Mouse (Mus musculus): Measurements from ENCODE around the gene Epb41l1. TPM values are rescaled to one million over a fixed set of nuclear protein-coding genes. Genes with fewer than 3 reads are reported as not detected.

Gene Epb41l1
- total and polyA plus RNA-seq, 3 experiments, result 0.09 to 8.4 (median 0.44) TPM

- ATAC-seq (ENCODE audit: extremely low read depth, insufficient number of reproducible peaks, low FRiP score, poor library complexity, severe bottlenecking) (no peak), DNase-seq (ENCODE audit: low spot score) (no peak)
- TF ChIP-seq CTCF (IDR thresholded peaks at IDR 0.05; ENCODE audit: low read depth, low read length), result no peak
- TF ChIP-seq TAL1 (conservative IDR thresholded peaks at IDR 0.05; ENCODE audit: low read depth, low read length), result no peak
- TF ChIP-seq GATA1 (IDR thresholded peaks at IDR 0.05; ENCODE audit: borderline replicate concordance, low read length), result no peak
- no peak for TF ChIP-seq POLR2AphosphoS5 (IDR thresholded peaks at IDR 0.05; ENCODE audit: insufficient replicate concordance, low read depth, low read length)
- TF ChIP-seq GATA2 (IDR thresholded peaks at IDR 0.05; ENCODE audit: borderline replicate concordance, low read depth, low read length), result no peak
- H3K9me3 ChIP-seq (replicated peaks), result no peaks in the 10 kb centered on the region
- H3K4me1 ChIP-seq (ENCODE audit: insufficient read depth, low read depth, low read length), result peaks cover 4% of the 10 kb centered on the region; the same call in 1 of the 2 replicates
- H3K36me3 ChIP-seq (replicated peaks), result no peaks in the 10 kb centered on the region
- H3K27me3 ChIP-seq (ENCODE audit: insufficient read depth, low read length), result peaks cover 31% of the 10 kb centered on the region
- H3K4me3 ChIP-seq (ENCODE audit: low read depth, low read length), result no peak overlapping the region
Observed at GRCm38 (mm10) chr2:156490176-156490575, 69.5 kb downstream of the Epb41l1 start.

- ATAC-seq (ENCODE audit: extremely low read depth, insufficient number of reproducible peaks, low FRiP score, poor library complexity, severe bottlenecking) (no peak), DNase-seq (ENCODE audit: low spot score) (no peak)
- Histone ChIP-seq H3K9me3 (replicated peaks) (no peaks in the 10 kb centered on the region), H3K4me1 (ENCODE audit: insufficient read depth, low read depth, low read length) (peaks cover 4% of the 10 kb centered on the region; the same call in 1 of the 2 replicates), H3K4me3 (ENCODE audit: low read depth, low read length) (no peak overlapping the region), H3K36me3 (replicated peaks) (no peaks in the 10 kb centered on the region), H3K27me3 (ENCODE audit: insufficient read depth, low read length) (peaks cover 35% of the 10 kb centered on the region)
- no peak for TF ChIP-seq GATA2 (IDR thresholded peaks at IDR 0.05; ENCODE audit: borderline replicate concordance, low read depth, low read length)
- TF ChIP-seq POLR2AphosphoS5 (IDR thresholded peaks at IDR 0.05; ENCODE audit: insufficient replicate concordance, low read depth, low read length), result no peak
- no peak for TF ChIP-seq TAL1 (conservative IDR thresholded peaks at IDR 0.05; ENCODE audit: low read depth, low read length)
- TF ChIP-seq GATA1 (IDR thresholded peaks at IDR 0.05; ENCODE audit: borderline replicate concordance, low read length), result no peak
- no peak for TF ChIP-seq CTCF (IDR thresholded peaks at IDR 0.05; ENCODE audit: low read depth, low read length)
Observed at GRCm38 (mm10) chr2:156491796-156492195, 71.1 kb downstream of the Epb41l1 start.

- no peak for ATAC-seq (ENCODE audit: extremely low read depth, insufficient number of reproducible peaks, low FRiP score, poor library complexity, severe bottlenecking)
- H3K36me3 ChIP-seq (replicated peaks), result no peaks in the 10 kb centered on the region
- no peak overlapping the region for H3K4me3 ChIP-seq (ENCODE audit: low read depth, low read length)
Observed at GRCm38 (mm10) chr2:156493766-156494165, 73.1 kb downstream of the Epb41l1 start.

GRCm38 (mm10) chr2:156494465-156494864, 73.8 kb downstream of the Epb41l1 start:
- peaks cover 34% of the 10 kb centered on the region for H3K27me3 ChIP-seq (ENCODE audit: insufficient read depth, low read length)
- DNase-seq (ENCODE audit: low spot score) (no peak), ATAC-seq (ENCODE audit: extremely low read depth, insufficient number of reproducible peaks, low FRiP score, poor library complexity, severe bottlenecking) (no peak)
- H3K36me3 ChIP-seq (replicated peaks), result no peaks in the 10 kb centered on the region
- no peak overlapping the region for H3K4me3 ChIP-seq (ENCODE audit: low read depth, low read length)
- TF ChIP-seq TAL1 (conservative IDR thresholded peaks at IDR 0.05; ENCODE audit: low read depth, low read length) (no peak), CTCF (IDR thresholded peaks at IDR 0.05; ENCODE audit: low read depth, low read length) (no peak), POLR2AphosphoS5 (IDR thresholded peaks at IDR 0.05; ENCODE audit: insufficient replicate concordance, low read depth, low read length) (no peak), GATA1 (IDR thresholded peaks at IDR 0.05; ENCODE audit: borderline replicate concordance, low read length) (no peak), GATA2 (IDR thresholded peaks at IDR 0.05; ENCODE audit: borderline replicate concordance, low read depth, low read length) (no peak)
- peaks cover 4% of the 10 kb centered on the region; the same call in 1 of the 2 replicates for H3K4me1 ChIP-seq (ENCODE audit: insufficient read depth, low read depth, low read length)
- H3K9me3 ChIP-seq (replicated peaks), result no peaks in the 10 kb centered on the region

More at GRCm38 (mm10) chr2:156493766-156494165, 73.1 kb downstream of the Epb41l1 start:
- H3K9me3 ChIP-seq (replicated peaks), result no peaks in the 10 kb centered on the region
- H3K27me3 ChIP-seq (ENCODE audit: insufficient read depth, low read length), result peaks cover 29% of the 10 kb centered on the region
- peaks cover 4% of the 10 kb centered on the region; the same call in 1 of the 2 replicates for H3K4me1 ChIP-seq (ENCODE audit: insufficient read depth, low read depth, low read length)
- no peak for DNase-seq (ENCODE audit: low spot score)
- TF ChIP-seq POLR2AphosphoS5 (IDR thresholded peaks at IDR 0.05; ENCODE audit: insufficient replicate concordance, low read depth, low read length) (no peak), TAL1 (conservative IDR thresholded peaks at IDR 0.05; ENCODE audit: low read depth, low read length) (no peak), GATA1 (IDR thresholded peaks at IDR 0.05; ENCODE audit: borderline replicate concordance, low read length) (no peak), CTCF (IDR thresholded peaks at IDR 0.05; ENCODE audit: low read depth, low read length) (no peak), GATA2 (IDR thresholded peaks at IDR 0.05; ENCODE audit: borderline replicate concordance, low read depth, low read length) (no peak)

- H3K27me3 ChIP-seq (ENCODE audit: insufficient read depth, low read length), result peaks cover 35% of the 10 kb centered on the region
- ATAC-seq (ENCODE audit: extremely low read depth, insufficient number of reproducible peaks, low FRiP score, poor library complexity, severe bottlenecking), result no peak
- H3K9me3 ChIP-seq (replicated peaks), result no peaks in the 10 kb centered on the region
- 0 out of 2 replicates have a peak overlapping the region, but pooled peaks have one; percentile 4 for H3K4me3 ChIP-seq (ENCODE audit: low read depth, low read length)
- H3K4me1 ChIP-seq (ENCODE audit: insufficient read depth, low read depth, low read length), result peaks cover 4% of the 10 kb centered on the region; the same call in 1 of the 2 replicates
- DNase-seq (ENCODE audit: low spot score), result no peak
- TF ChIP-seq POLR2AphosphoS5 (IDR thresholded peaks at IDR 0.05; ENCODE audit: insufficient replicate concordance, low read depth, low read length) (no peak), GATA1 (IDR thresholded peaks at IDR 0.05; ENCODE audit: borderline replicate concordance, low read length) (no peak), TAL1 (conservative IDR thresholded peaks at IDR 0.05; ENCODE audit: low read depth, low read length) (no peak), GATA2 (IDR thresholded peaks at IDR 0.05; ENCODE audit: borderline replicate concordance, low read depth, low read length) (no peak), CTCF (IDR thresholded peaks at IDR 0.05; ENCODE audit: low read depth, low read length) (no peak)
- H3K36me3 ChIP-seq (replicated peaks), result no peaks in the 10 kb centered on the region
Observed at GRCm38 (mm10) chr2:156494875-156495274, 74.2 kb downstream of the Epb41l1 start.

GRCm38 (mm10) chr2:156496816-156497566, 76.3 kb downstream of the Epb41l1 start:
- H3K4me1 ChIP-seq (ENCODE audit: insufficient read depth, low read depth, low read length), result peaks cover 4% of the 10 kb centered on the region; the same call in 1 of the 2 replicates
- TF ChIP-seq GATA2 (IDR thresholded peaks at IDR 0.05; ENCODE audit: borderline replicate concordance, low read depth, low read length) (no peak), CTCF (IDR thresholded peaks at IDR 0.05; ENCODE audit: low read depth, low read length) (no peak), TAL1 (conservative IDR thresholded peaks at IDR 0.05; ENCODE audit: low read depth, low read length) (no peak), POLR2AphosphoS5 (IDR thresholded peaks at IDR 0.05; ENCODE audit: insufficient replicate concordance, low read depth, low read length) (no peak), GATA1 (IDR thresholded peaks at IDR 0.05; ENCODE audit: borderline replicate concordance, low read length) (no peak)
- H3K9me3 ChIP-seq (replicated peaks), result no peaks in the 10 kb centered on the region
- no peaks in the 10 kb centered on the region for H3K36me3 ChIP-seq (replicated peaks)
- no peak overlapping the region for H3K4me3 ChIP-seq (ENCODE audit: low read depth, low read length)
- ATAC-seq (ENCODE audit: extremely low read depth, insufficient number of reproducible peaks, low FRiP score, poor library complexity, severe bottlenecking) (no peak), DNase-seq (ENCODE audit: low spot score) (no peak)
- H3K27me3 ChIP-seq (ENCODE audit: insufficient read depth, low read length), result peaks cover 35% of the 10 kb centered on the region
